Mouse (Mus musculus) neural tube, embryonic 12.5 days (tissue): ENCODE measurements around the gene Gm28048. TPM values are rescaled to one million over a fixed set of nuclear protein-coding genes. Genes with fewer than 3 reads are reported as not detected.

Experiments
- ATAC-seq: fragments of 200-750 bp; cut with Nextera tagmentation; 2 replicates; pipeline ENCODE4 v1.8.0; 2017; ENCODE audit warnings: low read depth, mild to moderate bottlenecking, moderate TSS enrichment, moderate library complexity; ENCODE audit not compliant: low FRiP score
- H3K27ac ChIP-seq: fragments of 300-500 bp; sonication (generic); 2 replicates; pipeline ENCODE4 v1.5.1; 2016
- H3K27me3 ChIP-seq: fragments of 300-500 bp; sonication (generic); replicated peaks from 2 replicates; pipeline ENCODE4 v1.6.1; 2016; ENCODE audit warnings: mild to moderate bottlenecking
- H3K36me3 ChIP-seq: fragments of 300-500 bp; sonication (generic); 2 replicates; pipeline ENCODE4 v1.6.1; 2016; ENCODE audit warnings: mild to moderate bottlenecking
- H3K4me1 ChIP-seq: fragments of 300-500 bp; sonication (generic); 2 replicates; pipeline ENCODE4 v1.6.1; 2016
- H3K4me2 ChIP-seq: fragments of 300-500 bp; sonication (generic); replicated peaks from 2 replicates; pipeline ENCODE4 v1.6.1; 2016; ENCODE audit warnings: mild to moderate bottlenecking
- H3K4me3 ChIP-seq: fragments of 300-500 bp; sonication (generic); 2 replicates; pipeline ENCODE4 v1.5.1; 2016
- H3K9ac ChIP-seq: fragments of 300-500 bp; sonication (generic); 2 replicates; pipeline ENCODE4 v1.6.1; 2016; ENCODE audit warnings: mild to moderate bottlenecking
- H3K9me3 ChIP-seq: fragments of 300-500 bp; sonication (generic); 2 replicates; pipeline ENCODE4 v1.6.1; 2016; ENCODE audit warnings: mild to moderate bottlenecking
- WGBS: fragments of 180-500 bp; shearing (Covaris S2); methylation state at CpG from one replicate; pipeline ENCODE4 v1.1.7; 2016; 5-methylcytosine and 5-hydroxymethylcytosine counted together
- polyA plus RNA-seq: library from polyadenylated mRNA; unstranded; fragments of >200 nt; fragmentation: Nextera tagmentation; extraction: Ambion mirVana; gene quantifications from 2 replicates; pipeline ENCODE4 v1.2.1, GENCODE M21; 2016

Gene Gm28048
- polyA plus RNA-seq, 1 experiment from 2014 or later, result 6.2 TPM

GRCm38 (mm10) chr11:22791726-22792125 is 190.2 kb downstream of the Gm28048 start:
- no peaks in the 10 kb centered on the region for H3K27me3 ChIP-seq
- H3K9me3 ChIP-seq, result no peaks in the 10 kb centered on the region
- no peaks in the 10 kb centered on the region for H3K4me1 ChIP-seq
- no peaks in the 10 kb centered on the region for H3K36me3 ChIP-seq
- H3K4me2 ChIP-seq, result no peak overlapping the region
- no peak overlapping the region for H3K9ac ChIP-seq
- no peak for ATAC-seq
- no peak overlapping the region for H3K4me3 ChIP-seq
- no peak overlapping the region for H3K27ac ChIP-seq
- WGBS, result 88% methylated on average over 5 of the region's 5 CpGs

- Histone ChIP-seq H3K4me2 (no peak overlapping the region), H3K4me1 (no peaks in the 10 kb centered on the region), H3K4me3 (no peak overlapping the region), H3K27me3 (no peaks in the 10 kb centered on the region), H3K27ac (no peak overlapping the region), H3K36me3 (no peaks in the 10 kb centered on the region), H3K9me3 (no peaks in the 10 kb centered on the region), H3K9ac (no peak overlapping the region)
- no peak for ATAC-seq
- 87% methylated on average over 2 of the region's 2 CpGs for WGBS
Observed at GRCm38 (mm10) chr11:22787833-22788232, 194.1 kb downstream of the Gm28048 start.

Other genes with a start within 250 kb of the Gm28048 start
- gene B3gnt2, start 121.1 kb downstream of the Gm28048 start, polyA plus RNA-seq, result 2.2 and 3.0 TPM in 2 replicates
- 4.6 and 6.3 TPM in 2 replicates for gene Zrsr1, start 10.1 kb downstream of the Gm28048 start, polyA plus RNA-seq
- gene Commd1, start 292 bp upstream of the Gm28048 start, polyA plus RNA-seq, result 302 and 325 TPM in 2 replicates
- gene Cct4, start 8.4 kb upstream of the Gm28048 start, polyA plus RNA-seq, result 346 and 347 TPM in 2 replicates
- gene Fam161a, start 25.4 kb upstream of the Gm28048 start, polyA plus RNA-seq, result 3.3 and 4.8 TPM in 2 replicates